Mouse (Mus musculus) mesoderm, embryonic 11.5 days (tissue): ENCODE measurements at regions not wholly inside any gene's neighbourhood (a gene's known extent, or its start where the extent isn't known, plus 50 kb on each side); places are given as distances from the start of the nearest gene placed in this dataset.

Experiments
- DNase-seq: peaks from one replicate; pipeline ENCODE4 v3.0.0-alpha.2; 2012; ENCODE audit warnings: low read depth, low spot score

GRCm38 (mm10) chr4:10774557-10775215, 99.6 kb upstream of the 2610301B20Rik start:
- peak; percentile 27 for DNase-seq

GRCm38 (mm10) chr4:10786701-10787100, 87.6 kb upstream of the 2610301B20Rik start:
- DNase-seq: peak; percentile 17

GRCm38 (mm10) chr4:10788306-10788705, 86.0 kb upstream of the 2610301B20Rik start:
- DNase-seq: no peak

GRCm38 (mm10) chr4:10789141-10789540, 85.2 kb upstream of the 2610301B20Rik start:
- no peak for DNase-seq

- DNase-seq: no peak
Observed at GRCm38 (mm10) chr4:10792628-10793027, 81.7 kb upstream of the 2610301B20Rik start.

GRCm38 (mm10) chr4:10794471-10794870, 79.8 kb upstream of the 2610301B20Rik start:
- peak; percentile 52 for DNase-seq

- DNase-seq: no peak
Observed at GRCm38 (mm10) chr4:10800780-10801553, 73.3 kb upstream of the 2610301B20Rik start.

- no peak for DNase-seq
Observed at GRCm38 (mm10) chr4:10804735-10805134, 69.6 kb upstream of the 2610301B20Rik start.

- DNase-seq: no peak
Observed at GRCm38 (mm10) chr4:10807260-10807659, 67.0 kb upstream of the 2610301B20Rik start.

GRCm38 (mm10) chr4:10812931-10813330, 61.4 kb upstream of the 2610301B20Rik start:
- DNase-seq: no peak
